Mouse (Mus musculus) CH12.LX (cell line): Measurements from ENCODE around the gene Ap2a1. TPM values are rescaled to one million over a fixed set of nuclear protein-coding genes. Genes with fewer than 3 reads are reported as not detected.

Experiments used
- DNase-seq: peaks from one replicate; pipeline ENCODE4 v3.0.0-alpha.2; 2013; ENCODE audit errors: extremely low read depth
- H3K27ac ChIP-seq: 2 replicates; pipeline ENCODE4 v1.5.1; 2012; ENCODE audit warnings: low read depth, mild to moderate bottlenecking, control low read depth, moderate library complexity; ENCODE audit not compliant: insufficient read depth
- H3K27me3 ChIP-seq: replicated peaks from 2 replicates; pipeline ENCODE3; 2012; ENCODE audit warnings: inconsistent platforms
- H3K36me3 ChIP-seq, 2 experiments: replicated peaks in 1 of 2; 2 replicates each; pipeline versions ENCODE3 to v1.6.1; 2012; ENCODE audit warnings: inconsistent platforms in 1 of 2, low read length in 1 of 2, mild to moderate bottlenecking in 1 of 2, mixed read lengths in 1 of 2, moderate library complexity in 1 of 2; ENCODE audit not compliant: control insufficient read depth in 1 of 2, insufficient read depth in 1 of 2
- H3K4me1 ChIP-seq, 2 experiments: 2 replicates each; pipeline ENCODE4 v1.6.1; 2012; ENCODE audit warnings: inconsistent platforms in 1 of 2, moderate library complexity in 1 of 2; ENCODE audit not compliant: insufficient read depth in 2 of 2, control insufficient read depth in 1 of 2
- H3K4me2 ChIP-seq: 2 replicates; pipeline ENCODE4 v1.6.1; 2012; ENCODE audit warnings: low read depth, mild to moderate bottlenecking, control low read depth; ENCODE audit not compliant: poor library complexity, insufficient read depth, severe bottlenecking
- H3K4me3 ChIP-seq, 3 experiments: fragments of 150-350 bp in 1 of 3; sonication (generic) in 1 of 3; replicated peaks in 1 of 3; 2 replicates each; pipeline versions ENCODE3 to v1.5.1; 2011 to 2012; ENCODE audit warnings: low read depth in 2 of 3, low read length in 2 of 3, mild to moderate bottlenecking in 2 of 3, moderate library complexity in 2 of 3, control low read depth in 1 of 3, improper control_type of control experiment in 1 of 3, inconsistent platforms in 1 of 3, mixed read lengths in 1 of 3; ENCODE audit not compliant: poor library complexity in 1 of 3
- H3K79me2 ChIP-seq: replicated peaks from 2 replicates; pipeline ENCODE4 v1.6.1; 2012; ENCODE audit warnings: mild to moderate bottlenecking, moderate library complexity; ENCODE audit not compliant: control insufficient read depth, poor library complexity, insufficient read depth, severe bottlenecking; ENCODE audit errors: extremely low read depth
- H3K9ac ChIP-seq: 2 replicates; pipeline ENCODE4 v1.6.1; 2012; ENCODE audit warnings: low read depth, mild to moderate bottlenecking, control low read depth, moderate library complexity; ENCODE audit not compliant: insufficient read depth
- H3K9me3 ChIP-seq: replicated peaks from 2 replicates; pipeline ENCODE3; 2012; ENCODE audit warnings: low read length, inconsistent platforms, mixed read lengths
- CHD1 ChIP-seq: IDR thresholded peaks from 2 replicates; pipeline ENCODE4 v1.6.1; 2012; ENCODE audit warnings: low read depth, low read length, improper control_type of control experiment, inconsistent platforms
- CHD2 ChIP-seq: IDR thresholded peaks from 2 replicates; pipeline ENCODE4 v1.6.1; 2011; ENCODE audit warnings: low read length, improper control_type of control experiment
- ETS1 ChIP-seq: conservative IDR thresholded peaks from 2 replicates; pipeline ENCODE4 v1.6.1; 2012; ENCODE audit warnings: low read depth, mild to moderate bottlenecking, inconsistent platforms, low read length, improper control_type of control experiment, moderate library complexity
- IRF4 ChIP-seq: IDR thresholded peaks from 2 replicates; pipeline ENCODE4 v1.6.1; 2014; ENCODE audit warnings: low read depth, mild to moderate bottlenecking, inconsistent platforms, low read length, improper control_type of control experiment
- JUN ChIP-seq: IDR thresholded peaks from 2 replicates; pipeline ENCODE4 v1.6.1; 2011; ENCODE audit warnings: low read depth, mild to moderate bottlenecking, low read length, improper control_type of control experiment, moderate library complexity; ENCODE audit not compliant: insufficient read depth
- JUND ChIP-seq: conservative IDR thresholded peaks from 2 replicates; pipeline ENCODE4 v1.6.1; 2011; ENCODE audit warnings: low read depth, low read length, improper control_type of control experiment
- MAFK ChIP-seq: IDR thresholded peaks from 2 replicates; pipeline ENCODE4 v1.6.1; 2011; ENCODE audit warnings: low read length, improper control_type of control experiment; ENCODE audit not compliant: insufficient replicate concordance
- MAX ChIP-seq: IDR thresholded peaks from 2 replicates; pipeline ENCODE4 v1.6.1; 2011; ENCODE audit warnings: low read length, improper control_type of control experiment
- MXI1 ChIP-seq: IDR thresholded peaks from 2 replicates; pipeline ENCODE4 v1.6.1; 2011; ENCODE audit warnings: mild to moderate bottlenecking, low read depth, low read length, improper control_type of control experiment
- POLR2A ChIP-seq: IDR thresholded peaks from 2 replicates; pipeline ENCODE4 v1.6.1; 2011; ENCODE audit warnings: low read depth, mild to moderate bottlenecking, improper control_type of control experiment, low read length
- POLR2AphosphoS2 ChIP-seq: IDR thresholded peaks from 2 replicates; pipeline ENCODE4 v1.6.1; 2011; ENCODE audit warnings: low read depth, low read length, improper control_type of control experiment
- UBTF ChIP-seq: IDR thresholded peaks from 2 replicates; pipeline ENCODE4 v1.6.1; 2012; ENCODE audit warnings: low read depth, mild to moderate bottlenecking, inconsistent platforms, low read length, improper control_type of control experiment, moderate library complexity
- USF1 ChIP-seq: IDR thresholded peaks from 2 replicates; pipeline ENCODE4 v1.6.1; 2014; ENCODE audit warnings: low read depth, mild to moderate bottlenecking, inconsistent platforms, low read length, improper control_type of control experiment
- USF2 ChIP-seq: conservative IDR thresholded peaks from 2 replicates; pipeline ENCODE4 v1.6.1; 2011; ENCODE audit warnings: low read depth, low read length, improper control_type of control experiment
- ZMIZ1 ChIP-seq: IDR thresholded peaks from 2 replicates; pipeline ENCODE4 v1.6.1; 2012; ENCODE audit warnings: low read depth, mild to moderate bottlenecking, inconsistent platforms, low read length, improper control_type of control experiment
- ZNF384 ChIP-seq: IDR thresholded peaks from 2 replicates; pipeline ENCODE4 v1.6.1; 2012; ENCODE audit warnings: low read depth, low read length, improper control_type of control experiment, inconsistent platforms
- dilution Hi-C: fragments of 300-500 bp; cut with MboI; formaldehyde crosslinking; loops from 2 replicates; pipeline ENCODE4 v1.14.3; 2020; ENCODE audit warnings: low sequenced_read_pairs; ENCODE audit not compliant: extremely low pct_unique_long_range_greater_than_20kb, extremely low pct_ligation_motif_present
- in situ Hi-C: fragments of 300-500 bp; cut with MboI; formaldehyde crosslinking; loops from 3 replicates; pipeline ENCODE4 v1.14.3; 2019; ENCODE audit warnings: low sequenced_read_pairs, low pct_ligation_motif_present, low pct_unique_long_range_greater_than_20kb, mixed read lengths
- polyA plus RNA-seq: library from polyadenylated mRNA; unstranded; fragments of >175 nt; gene quantifications from 2 replicates; pipeline ENCODE4 v1.2.1, GENCODE M21; 2012; ENCODE audit warnings: low read depth; ENCODE audit not compliant: insufficient read length
- total RNA-seq, 2 experiments: library from RNA; depleted of rRNA; stranded (reverse); fragments of 300-350 nt in 1 of 2; fragments of >200 nt in 1 of 2; gene quantifications; 2 replicates each; pipeline ENCODE4 v1.2.3; 2012 to 2014

Ap2a1 gene
- total and polyA plus RNA-seq, 3 experiments: 35.7 to 61.1 (median 56.3) TPM

DNA sequence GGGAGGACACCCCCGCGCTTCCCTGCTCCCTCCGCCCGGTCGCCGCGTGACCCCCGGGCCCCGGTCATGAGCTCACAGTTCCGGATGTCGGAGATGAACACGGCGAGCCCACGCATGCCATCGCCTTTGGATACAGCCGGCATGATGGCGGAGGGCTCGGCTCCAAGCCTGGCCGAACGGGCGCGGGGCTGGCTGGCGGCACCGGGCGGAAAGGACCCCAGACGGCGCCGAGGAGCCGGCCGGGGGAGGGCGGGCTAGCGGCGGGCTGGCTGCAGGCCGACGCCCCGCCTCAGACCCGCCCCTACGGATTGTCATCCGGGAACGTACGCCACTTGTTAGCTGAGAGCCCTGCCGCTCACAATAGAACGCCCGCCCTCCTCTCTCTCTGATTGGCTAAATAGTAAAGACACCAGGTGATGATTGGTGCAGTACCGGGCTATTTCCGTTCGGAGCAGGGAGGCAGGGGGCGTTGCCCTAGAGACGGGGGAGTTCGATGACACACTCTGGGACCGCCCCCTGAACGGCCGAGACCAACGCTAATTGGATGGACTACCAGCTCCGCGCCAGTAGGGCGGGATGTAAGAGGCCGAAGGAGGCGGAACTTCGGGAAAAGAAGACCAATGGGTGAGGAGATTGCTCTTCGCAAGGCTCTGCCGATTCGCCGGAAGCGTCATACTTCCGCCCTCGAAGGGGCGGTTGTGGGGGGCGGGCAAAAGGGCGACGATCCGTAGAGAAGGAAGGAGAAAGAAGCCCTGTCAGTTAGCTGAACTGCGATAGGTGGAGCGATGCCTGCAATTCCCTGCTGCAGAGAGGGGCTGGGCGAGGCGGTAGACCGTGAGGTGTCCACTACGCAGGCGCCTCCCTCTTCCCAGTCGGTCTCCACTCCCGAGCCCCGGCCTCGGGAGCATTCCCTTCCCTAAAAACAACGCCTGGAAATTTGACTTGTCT lies at the start of gene Ap2a1 (continued):
- no peak for TF ChIP-seq JUND

- H3K27ac ChIP-seq: no peak overlapping the region
- no peak for TF ChIP-seq USF2
- TF ChIP-seq POLR2AphosphoS2: no peak
- H3K9me3 ChIP-seq: no peaks in the 10 kb centered on the region
- no peak overlapping the region for H3K9ac ChIP-seq
- in situ Hi-C loops: no loop called here
- no peak for DNase-seq
- H3K36me3 ChIP-seq: peaks cover 57 to 82% of the 10 kb centered on the region in 2 experiments
- H3K27me3 ChIP-seq: no peaks in the 10 kb centered on the region
- H3K4me2 ChIP-seq: no peak overlapping the region
- peaks cover 11% of the 10 kb centered on the region for H3K79me2 ChIP-seq
- peaks cover 0 to 12% of the 10 kb centered on the region in 2 experiments; a peak in 2 of 4 replicates for H3K4me1 ChIP-seq
- H3K4me3 ChIP-seq: no peak overlapping the region
- dilution Hi-C loops: no loop called here
These were observed 49.0 kb upstream of the Ap2a1 start for GRCm38 (mm10) chr7:44978300-44978699.

GRCm38 (mm10) chr7:44975117-44975419 lies 45.8 kb upstream of the Ap2a1 start:
- H3K27ac ChIP-seq: no peak overlapping the region
- no peak for TF ChIP-seq USF1
- TF ChIP-seq UBTF: no peak
- no peak for TF ChIP-seq MXI1
- TF ChIP-seq JUN: no peak
- no peak for TF ChIP-seq ZMIZ1
- TF ChIP-seq CHD2: no peak
- TF ChIP-seq MAFK: no peak
- TF ChIP-seq ETS1: no peak
- no peak for TF ChIP-seq MAX
- TF ChIP-seq CHD1: no peak
- no peak for TF ChIP-seq ZNF384
- no peak for TF ChIP-seq IRF4
- no peak for TF ChIP-seq POLR2A
- TF ChIP-seq USF2: no peak
- TF ChIP-seq JUND: no peak
- H3K4me3 ChIP-seq: no peak overlapping the region
- no peak overlapping the region for H3K4me2 ChIP-seq
- no peaks in the 10 kb centered on the region for H3K27me3 ChIP-seq
- no peak for DNase-seq
- in situ Hi-C loops: no loop called here
- H3K9ac ChIP-seq: no peak overlapping the region
- no peaks in the 10 kb centered on the region for H3K9me3 ChIP-seq
- peaks cover 36 to 60% of the 10 kb centered on the region in 2 experiments for H3K36me3 ChIP-seq
- H3K4me1 ChIP-seq: peaks cover 7 to 25% of the 10 kb centered on the region in 2 experiments; a peak in 3 of 4 replicates
- H3K79me2 ChIP-seq: no peaks in the 10 kb centered on the region
- dilution Hi-C loops: no loop called here
